Mouse (Mus musculus) frontal cortex, postnatal 36 days (tissue): ENCODE data around the gene Rtkn2.

ENCODE experiments used
- DNase-seq, 2 experiments: peaks; one replicate each; pipeline ENCODE4 v3.0.0; 2022; ENCODE audit warnings: low spot score in 2 of 2

Rtkn2 gene

DNA sequence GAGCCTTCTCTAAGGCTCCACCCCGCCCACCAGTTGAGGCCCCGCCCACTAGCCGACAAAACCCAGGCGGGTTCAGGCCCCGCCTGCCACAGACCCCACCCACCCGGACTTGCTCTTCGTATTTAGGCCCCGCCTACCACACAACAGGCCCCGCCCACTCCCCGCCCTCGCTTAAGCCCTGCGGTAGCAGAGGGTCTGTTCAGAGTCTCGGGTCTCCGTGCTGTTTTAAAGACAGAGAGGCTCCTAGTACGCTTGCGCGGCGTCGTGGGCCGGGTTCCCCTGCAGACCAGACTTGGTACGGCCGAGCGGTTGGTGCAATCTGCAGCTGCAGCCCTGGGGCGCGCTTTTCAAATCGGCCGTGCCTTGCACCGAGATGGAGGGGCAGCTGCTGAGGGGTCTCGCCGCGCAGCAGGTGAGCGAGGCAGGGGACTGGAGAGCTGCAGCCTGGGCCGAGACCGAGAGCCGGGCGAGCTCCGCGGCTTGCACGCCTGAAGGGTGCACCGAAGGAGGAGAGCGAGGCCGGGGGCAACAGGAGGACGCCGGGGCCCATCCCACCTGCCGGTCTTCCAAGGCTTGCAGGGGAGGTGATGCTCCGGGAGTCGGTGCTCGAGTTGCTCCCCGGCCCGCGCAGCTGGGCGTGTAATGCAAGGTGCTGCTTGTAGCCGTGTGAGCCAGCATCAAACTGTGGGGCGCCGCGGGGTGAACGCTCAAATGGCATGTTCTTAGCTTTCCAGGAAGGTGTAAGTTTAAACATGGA, at the start of gene Rtkn2:
Gene Rtkn2, plus strand, starts transcription at position 170 of the 757 bp plus-strand sequence.
- peak; percentile 86 for DNase-seq

DNA sequence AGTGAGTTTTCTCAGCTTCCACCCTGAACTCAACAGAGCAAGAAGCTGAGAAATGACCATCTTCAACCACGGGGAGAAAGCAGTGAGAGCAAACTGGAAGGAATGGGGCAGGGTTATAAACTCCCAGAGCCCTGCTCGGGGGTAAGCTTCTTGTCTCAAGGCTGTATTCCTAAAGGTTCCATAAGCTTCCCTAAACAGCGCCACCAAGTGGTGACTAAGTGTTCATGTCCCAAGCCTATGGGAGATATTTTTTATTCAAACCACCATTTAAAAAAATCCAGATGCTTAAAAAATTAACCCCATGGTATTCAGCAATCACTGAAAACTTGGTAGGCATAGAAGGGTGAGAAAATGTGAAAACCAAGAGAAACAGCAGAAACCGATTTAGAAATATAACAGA, 48.0 kb upstream of the Rtkn2 start:
- DNase-seq: no peak

- DNase-seq: no peak
These were observed 46.6 kb upstream of the Rtkn2 start for GRCm38 (mm10) chr10:67932780-67933179.

DNA sequence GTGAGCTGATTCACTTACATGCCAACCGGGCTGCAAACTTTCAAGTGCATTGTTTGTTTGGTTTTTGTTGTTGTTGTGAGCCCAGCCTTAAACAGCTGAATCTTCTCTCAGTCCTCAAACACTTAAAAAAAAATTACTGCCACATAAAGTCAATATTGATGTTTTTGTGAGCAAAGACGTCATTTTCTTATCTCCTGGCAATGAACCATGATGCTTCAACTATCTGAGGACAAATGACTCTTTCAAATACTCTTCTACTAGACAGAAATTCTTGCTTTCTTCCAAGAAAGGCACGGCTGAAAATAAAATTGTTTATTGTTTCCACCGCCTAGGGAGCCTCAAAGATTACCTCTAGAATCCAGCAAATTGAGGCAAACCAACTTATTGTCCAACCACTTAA, 42.4 kb upstream of the Rtkn2 start:
- no peak for DNase-seq

GRCm38 (mm10) chr10:67937775-67938174, 41.6 kb upstream of the Rtkn2 start:
- no peak for DNase-seq

DNA sequence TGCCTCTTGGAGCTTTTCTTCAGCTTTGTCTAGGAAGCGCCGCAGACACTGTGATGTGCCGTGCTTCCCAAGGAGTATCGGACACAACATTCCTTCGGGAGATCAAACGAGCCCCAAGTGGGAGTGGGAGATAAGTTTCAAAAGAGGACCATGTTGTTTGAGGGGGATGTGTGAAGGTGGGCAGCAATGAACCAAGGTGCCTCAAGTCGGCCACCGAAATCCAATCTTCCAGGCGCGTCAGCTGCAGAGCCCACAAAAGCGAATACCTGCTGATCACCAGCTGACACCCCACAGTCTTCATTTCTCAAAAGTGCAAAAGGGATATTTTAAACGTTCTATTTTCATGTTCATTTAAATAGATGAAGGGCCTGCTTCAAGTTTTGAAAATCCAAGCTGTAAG, 39.8 kb upstream of the Rtkn2 start:
- peak in 1 of 2 experiments; percentile 46 for DNase-seq

GRCm38 (mm10) chr10:67943513-67943912, 35.9 kb upstream of the Rtkn2 start:
- no peak for DNase-seq

DNA sequence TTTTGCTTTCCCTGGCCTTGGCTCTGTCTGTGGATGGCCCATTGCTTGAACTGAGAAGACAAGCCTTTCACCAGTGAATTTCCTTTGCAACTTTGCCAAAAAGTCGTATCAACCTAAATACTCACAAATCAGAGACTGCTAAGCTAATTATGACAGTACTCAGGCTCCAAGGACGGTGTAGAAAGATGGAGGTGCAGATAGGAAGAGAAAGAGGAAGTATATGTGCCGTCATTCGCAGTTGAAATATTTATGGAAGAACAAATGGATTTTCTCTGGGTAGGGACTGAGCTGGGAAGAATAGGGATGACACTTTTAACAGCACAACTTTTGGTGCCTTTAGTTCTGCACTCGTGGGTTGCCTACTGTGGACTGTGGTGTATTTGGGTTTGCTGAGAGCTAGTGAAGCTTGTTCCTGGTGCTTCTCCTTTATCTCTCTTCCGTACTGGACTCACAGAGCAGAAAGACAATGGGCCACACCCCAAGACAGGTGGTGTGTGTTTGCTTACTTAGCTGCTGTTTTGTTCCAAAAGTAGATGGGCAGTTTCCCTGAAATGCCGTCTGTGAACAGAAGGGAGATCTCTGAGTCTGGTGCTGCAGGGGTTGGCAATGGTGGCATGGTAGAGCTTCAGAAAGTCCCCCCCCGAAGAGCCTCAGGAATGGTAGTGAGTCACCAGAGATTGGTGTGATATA, 29.2 kb upstream of the Rtkn2 start:
- no peak for DNase-seq

DNA sequence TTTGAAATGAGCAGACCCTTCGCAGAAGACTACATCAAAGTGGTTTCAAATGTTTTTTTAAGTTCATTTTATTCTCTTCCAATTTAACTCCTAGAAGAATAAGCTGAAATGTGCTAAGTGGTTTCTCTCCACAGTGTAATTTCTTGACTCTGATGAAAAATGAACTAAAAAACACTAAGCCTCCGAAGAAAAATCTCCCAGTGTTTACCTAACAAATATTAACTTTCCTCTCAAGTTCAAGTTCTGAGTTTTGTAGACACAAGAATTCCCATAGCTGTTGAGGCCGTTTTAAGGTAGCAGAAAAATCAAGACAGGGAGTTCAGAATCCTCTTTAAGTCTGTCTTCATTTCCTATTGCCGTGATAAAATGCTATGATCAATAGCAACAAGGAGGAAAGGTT, 27.7 kb upstream of the Rtkn2 start:
- no peak for DNase-seq

- no peak for DNase-seq
These were observed 23.4 kb upstream of the Rtkn2 start for GRCm38 (mm10) chr10:67955982-67956381.

GRCm38 (mm10) chr10:67959982-67960381, 19.4 kb upstream of the Rtkn2 start:
- DNase-seq: no peak

GRCm38 (mm10) chr10:67962496-67962895, 16.9 kb upstream of the Rtkn2 start:
- peak in 1 of 2 experiments; percentile 5 for DNase-seq

GRCm38 (mm10) chr10:67964060-67964459, 15.3 kb upstream of the Rtkn2 start:
- DNase-seq: no peak

DNA sequence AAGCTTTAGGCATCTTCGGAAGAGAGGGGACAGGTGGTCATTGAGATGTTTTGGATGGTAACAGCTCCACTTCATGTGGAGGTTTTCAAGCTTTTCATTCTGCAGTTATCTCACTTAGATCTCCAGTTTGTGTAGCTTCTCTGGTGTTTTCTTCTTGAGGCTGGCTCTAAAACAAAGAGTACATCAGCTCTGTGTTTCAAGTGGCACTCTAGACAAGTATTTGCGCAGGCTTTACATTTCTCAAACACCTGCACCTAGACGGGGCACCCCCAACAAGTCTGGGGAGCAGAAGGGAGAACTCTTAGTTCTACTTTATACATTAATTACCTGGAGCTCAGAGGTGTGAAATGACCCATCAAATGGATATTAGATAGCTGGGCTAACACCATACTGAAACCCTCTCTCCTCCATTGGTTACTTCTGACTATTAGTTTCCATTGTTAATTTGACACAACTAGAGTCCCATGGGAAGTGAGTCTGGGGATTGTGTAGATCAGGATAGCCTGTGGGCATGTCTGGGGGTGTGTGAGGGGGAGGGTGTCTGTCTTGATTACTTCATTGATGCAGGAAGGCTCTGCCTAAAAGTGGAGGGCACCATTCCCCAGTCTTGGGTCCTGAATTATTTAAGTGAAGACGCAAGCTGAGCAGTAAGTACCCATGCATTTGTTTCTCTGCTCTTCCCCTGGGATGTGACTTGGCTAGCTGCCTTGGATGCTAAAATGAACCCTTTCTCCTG, 14.0 kb upstream of the Rtkn2 start:
- DNase-seq: no peak

DNA sequence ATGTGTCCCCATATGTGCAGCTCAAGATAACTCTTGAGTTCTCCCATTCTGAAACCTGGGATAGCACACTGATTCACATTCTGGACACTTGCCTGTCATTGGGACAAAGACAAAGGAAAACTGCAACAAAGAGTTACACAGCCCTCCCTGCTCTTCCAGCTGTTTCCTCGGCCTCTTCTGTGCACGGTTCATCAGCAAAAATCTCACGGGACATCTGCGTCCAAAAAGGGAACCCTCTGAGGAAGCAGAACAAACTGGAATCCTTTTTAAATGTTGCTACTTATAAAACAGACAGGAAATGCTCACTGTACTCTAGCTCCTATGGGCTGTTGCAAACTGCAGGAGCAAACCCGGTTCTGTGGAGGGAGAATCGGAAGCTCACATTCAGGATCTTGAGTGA, 13.3 kb upstream of the Rtkn2 start:
- DNase-seq: no peak

- no peak for DNase-seq
These were observed 12.4 kb upstream of the Rtkn2 start for GRCm38 (mm10) chr10:67966983-67967382.

GRCm38 (mm10) chr10:67971166-67971796, 8.1 kb upstream of the Rtkn2 start:
- DNase-seq: no peak

DNA sequence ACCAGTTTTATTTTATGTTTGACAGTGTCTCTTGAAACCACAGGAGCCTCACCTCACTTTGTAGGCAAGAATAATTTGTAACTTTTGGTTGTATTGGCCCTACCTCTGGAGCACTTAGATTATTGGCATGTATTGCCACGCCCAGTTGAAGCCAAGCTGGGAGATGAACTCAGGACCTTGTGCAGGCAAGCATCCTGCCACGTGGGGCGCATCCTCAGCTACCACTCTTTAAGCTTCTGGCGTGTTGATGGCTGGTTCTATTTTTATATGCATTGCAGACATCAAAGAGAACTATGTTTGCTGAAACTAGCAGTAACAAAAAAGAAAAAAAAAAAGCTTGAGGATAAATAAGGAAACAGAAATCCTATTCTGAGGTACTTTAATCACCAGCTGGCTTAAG, 2.1 kb upstream of the Rtkn2 start:
- DNase-seq: no peak

- DNase-seq: no peak
These were observed 4.4 kb downstream of the Rtkn2 start for GRCm38 (mm10) chr10:67983776-67984175.

DNA sequence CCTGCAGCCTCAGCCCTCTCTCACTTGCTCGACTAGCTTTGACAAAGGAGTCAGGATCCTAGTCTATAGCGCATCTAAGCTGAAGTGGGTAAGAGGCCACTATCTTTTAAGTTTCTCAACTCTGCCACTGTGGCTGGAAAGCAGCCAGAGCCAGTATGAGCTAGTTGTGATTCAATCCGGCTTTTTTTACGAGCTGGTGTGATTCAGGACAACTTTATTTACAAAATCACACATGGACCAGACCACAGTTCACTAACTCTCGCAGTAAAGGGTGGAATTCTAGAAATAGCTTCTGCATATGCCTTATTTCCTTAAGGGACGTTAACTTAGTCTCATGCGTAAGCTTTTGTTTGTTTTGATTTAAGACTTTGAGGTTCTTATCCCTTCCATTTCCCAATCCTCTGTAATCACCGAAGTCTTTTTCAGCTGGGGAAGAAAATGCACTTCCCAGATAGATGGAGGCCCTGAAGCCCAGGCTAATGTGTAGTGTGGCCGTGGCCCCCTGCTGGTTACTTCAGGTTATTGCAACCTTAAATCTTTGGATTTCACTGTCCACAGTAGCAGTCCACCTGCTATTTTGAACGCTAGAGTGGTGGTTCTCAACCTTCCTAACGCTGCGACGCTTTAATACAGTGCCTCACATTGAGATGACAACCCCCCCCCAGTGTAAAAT, 5.0 kb downstream of the Rtkn2 start:
- peak; percentile 47 to 75 for DNase-seq

DNA sequence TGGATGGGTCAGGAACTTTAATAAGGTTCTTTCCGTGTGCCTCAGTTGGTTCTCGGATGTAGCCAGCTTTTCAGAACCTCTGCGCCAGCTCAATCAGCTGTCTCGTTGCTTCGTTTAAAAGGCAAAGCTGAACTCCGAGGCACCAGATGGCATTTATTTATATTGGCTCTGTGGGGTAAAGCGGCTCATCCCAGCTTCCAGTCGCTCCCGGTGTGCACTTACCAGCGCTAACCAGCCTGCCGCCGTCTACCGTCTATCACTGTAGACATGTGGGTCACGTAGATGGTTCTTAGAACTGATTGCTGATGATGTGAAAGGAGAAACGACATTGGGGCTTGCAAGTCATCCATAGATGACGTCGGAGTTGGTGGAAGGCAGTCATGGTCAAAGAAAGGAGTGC, 5.7 kb downstream of the Rtkn2 start:
- DNase-seq: no peak

DNA sequence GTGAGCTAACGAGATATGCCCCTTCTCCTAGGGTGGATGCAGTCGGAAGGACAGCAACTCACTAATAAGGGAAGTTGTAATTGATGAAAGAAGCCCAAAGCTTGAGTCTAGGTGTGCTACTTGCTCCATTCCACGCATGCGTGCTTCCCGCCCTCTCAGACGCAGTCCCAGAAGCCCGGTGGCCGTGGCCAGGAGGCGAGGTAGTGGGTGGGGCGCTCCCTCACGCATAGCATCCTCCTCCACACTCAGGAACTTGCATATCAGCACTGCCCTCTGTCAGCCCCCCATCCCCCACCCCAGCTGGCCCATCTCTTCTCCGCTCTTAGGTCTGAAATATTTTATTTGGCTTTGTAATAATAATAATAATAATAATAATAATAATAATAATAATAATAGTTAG, 16.0 kb downstream of the Rtkn2 start:
- no peak for DNase-seq
